Mouse (Mus musculus): ENCODE measurements around the gene Pde11a. TPM values are rescaled to one million over a fixed set of nuclear protein-coding genes. Genes with fewer than 3 reads are reported as not detected.

Pde11a gene
- polyA plus RNA-seq, 1 experiment, result not detected

DNA sequence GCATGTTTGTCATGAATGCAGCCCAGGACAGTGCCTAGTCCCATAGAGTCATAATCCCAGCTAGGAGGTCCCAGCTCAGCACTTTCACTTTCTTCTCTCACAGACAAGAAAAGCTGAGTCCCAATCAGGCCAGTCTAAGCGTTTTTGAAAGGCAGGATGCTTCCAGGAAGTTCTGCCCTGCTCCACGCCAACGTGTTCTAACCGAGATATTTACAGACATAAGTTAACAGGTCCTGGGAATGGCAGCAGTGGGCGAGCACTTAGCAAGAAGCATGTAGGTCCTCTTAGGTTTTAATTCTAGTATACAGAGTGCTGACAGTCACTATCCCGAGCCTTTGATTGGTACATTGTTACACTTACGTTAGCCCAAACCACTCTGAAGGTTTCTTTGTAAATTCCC lies 273.3 kb downstream of the Pde11a start:
- no peak for TF ChIP-seq CTCF (IDR thresholded peaks at IDR 0.05; ENCODE audit: control insufficient read depth, insufficient read depth, low read length)
- no peak for TF ChIP-seq POLR2A (IDR thresholded peaks at IDR 0.05; ENCODE audit: borderline replicate concordance, control insufficient read depth, low read depth, low read length)
- 36% methylated on average over 7 of the region's 7 CpGs for WGBS

DNA sequence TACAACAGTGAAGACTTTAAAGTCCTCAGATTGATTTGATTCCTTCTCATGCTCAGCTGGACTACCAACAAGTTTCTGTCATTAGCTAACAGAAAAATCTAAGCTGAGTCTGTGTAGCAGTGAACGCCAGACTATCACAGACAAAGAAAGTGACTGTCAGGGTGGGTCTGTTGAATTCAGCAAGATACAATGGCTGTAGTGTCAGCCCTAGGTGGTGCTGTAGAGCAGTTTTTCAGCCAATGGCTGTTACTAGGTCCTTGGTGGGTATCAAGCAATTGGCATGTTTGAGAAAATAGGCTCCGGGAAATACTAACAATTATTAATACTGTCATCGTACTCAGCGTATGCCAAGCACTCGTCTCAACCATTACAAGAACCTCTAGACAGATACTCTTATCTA lies 274.5 kb downstream of the Pde11a start:
- 79% methylated on average over 5 of the region's 5 CpGs for WGBS
- no peak overlapping the region for H3K27ac ChIP-seq (ENCODE audit: control insufficient read depth, insufficient read depth, low read depth, low read length, poor library complexity)
- no peak overlapping the region for H3K4me3 ChIP-seq (replicated peaks; ENCODE audit: control insufficient read depth, low read depth, low read length)
- no peak for TF ChIP-seq CTCF (IDR thresholded peaks at IDR 0.05; ENCODE audit: control insufficient read depth, insufficient read depth, low read length)
- no peak for TF ChIP-seq POLR2A (IDR thresholded peaks at IDR 0.05; ENCODE audit: borderline replicate concordance, control insufficient read depth, low read depth, low read length)
- H3K4me1 ChIP-seq (ENCODE audit: control insufficient read depth, insufficient read depth, low read length), result no peaks in the 10 kb centered on the region

More for the DNA sequence above, 273.3 kb downstream of the Pde11a start:
- no peak overlapping the region for H3K27ac ChIP-seq (ENCODE audit: control insufficient read depth, insufficient read depth, low read depth, low read length, poor library complexity)
- H3K4me1 ChIP-seq (ENCODE audit: control insufficient read depth, insufficient read depth, low read length), result no peaks in the 10 kb centered on the region; the same call in 1 of the 2 replicates
- no peak overlapping the region for H3K4me3 ChIP-seq (replicated peaks; ENCODE audit: control insufficient read depth, low read depth, low read length)

DNA sequence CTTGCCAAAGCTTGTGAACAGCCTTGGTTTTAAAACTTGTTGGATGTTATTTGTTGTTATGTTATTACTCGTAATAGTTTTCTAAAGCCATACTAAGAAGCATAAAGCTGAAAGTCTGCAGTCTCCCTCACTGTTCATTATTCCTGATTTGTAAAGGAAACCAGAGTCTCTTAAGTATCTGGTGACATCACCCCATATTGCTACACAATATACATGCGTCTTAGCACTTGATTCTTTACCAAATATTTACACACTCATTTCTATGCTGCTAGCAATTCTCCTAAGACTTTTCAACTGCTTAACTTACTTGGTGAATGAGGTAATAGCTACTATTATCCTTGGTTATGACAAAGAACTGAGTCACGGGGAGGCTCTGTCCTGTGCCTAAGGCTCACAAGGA lies 278.4 kb downstream of the Pde11a start:
- Histone ChIP-seq H3K4me3 (replicated peaks; ENCODE audit: control insufficient read depth, low read depth, low read length) (no peak overlapping the region), H3K27ac (ENCODE audit: control insufficient read depth, insufficient read depth, low read depth, low read length, poor library complexity) (no peak overlapping the region), H3K4me1 (ENCODE audit: control insufficient read depth, insufficient read depth, low read length) (no peaks in the 10 kb centered on the region)
- WGBS, result 82% methylated on average over 3 of the region's 3 CpGs
- TF ChIP-seq POLR2A (IDR thresholded peaks at IDR 0.05; ENCODE audit: borderline replicate concordance, control insufficient read depth, low read depth, low read length), result no peak
- TF ChIP-seq CTCF (IDR thresholded peaks at IDR 0.05; ENCODE audit: control insufficient read depth, insufficient read depth, low read length), result no peak

DNA sequence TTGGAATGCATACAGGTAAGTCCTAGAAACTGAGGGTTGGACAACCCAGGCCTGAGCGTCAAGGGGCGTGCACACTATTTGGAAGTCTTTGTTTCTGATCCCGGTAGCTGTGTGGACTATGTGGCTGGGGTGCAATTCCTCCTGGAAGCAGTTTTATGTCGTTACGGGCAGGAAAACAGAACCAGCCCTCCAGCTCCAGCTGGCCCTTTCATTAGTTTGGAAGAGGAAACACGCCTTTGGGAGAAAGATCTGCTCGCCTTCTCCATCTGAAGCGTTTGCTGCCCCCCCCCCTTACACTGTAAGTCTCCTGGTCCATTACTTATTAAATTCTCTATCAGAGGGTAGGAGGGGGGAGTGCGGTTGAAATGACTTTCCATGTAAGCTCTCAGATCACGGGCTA lies 279.0 kb downstream of the Pde11a start:
- H3K4me3 ChIP-seq (replicated peaks; ENCODE audit: control insufficient read depth, low read depth, low read length), result no peak overlapping the region
- TF ChIP-seq POLR2A (IDR thresholded peaks at IDR 0.05; ENCODE audit: borderline replicate concordance, control insufficient read depth, low read depth, low read length) (no peak), CTCF (IDR thresholded peaks at IDR 0.05; ENCODE audit: control insufficient read depth, insufficient read depth, low read length) (no peak)
- no peak overlapping the region for H3K27ac ChIP-seq (ENCODE audit: control insufficient read depth, insufficient read depth, low read depth, low read length, poor library complexity)
- H3K4me1 ChIP-seq (ENCODE audit: control insufficient read depth, insufficient read depth, low read length), result no peaks in the 10 kb centered on the region
- WGBS, result 87% methylated on average over 10 of the region's 10 CpGs

DNA sequence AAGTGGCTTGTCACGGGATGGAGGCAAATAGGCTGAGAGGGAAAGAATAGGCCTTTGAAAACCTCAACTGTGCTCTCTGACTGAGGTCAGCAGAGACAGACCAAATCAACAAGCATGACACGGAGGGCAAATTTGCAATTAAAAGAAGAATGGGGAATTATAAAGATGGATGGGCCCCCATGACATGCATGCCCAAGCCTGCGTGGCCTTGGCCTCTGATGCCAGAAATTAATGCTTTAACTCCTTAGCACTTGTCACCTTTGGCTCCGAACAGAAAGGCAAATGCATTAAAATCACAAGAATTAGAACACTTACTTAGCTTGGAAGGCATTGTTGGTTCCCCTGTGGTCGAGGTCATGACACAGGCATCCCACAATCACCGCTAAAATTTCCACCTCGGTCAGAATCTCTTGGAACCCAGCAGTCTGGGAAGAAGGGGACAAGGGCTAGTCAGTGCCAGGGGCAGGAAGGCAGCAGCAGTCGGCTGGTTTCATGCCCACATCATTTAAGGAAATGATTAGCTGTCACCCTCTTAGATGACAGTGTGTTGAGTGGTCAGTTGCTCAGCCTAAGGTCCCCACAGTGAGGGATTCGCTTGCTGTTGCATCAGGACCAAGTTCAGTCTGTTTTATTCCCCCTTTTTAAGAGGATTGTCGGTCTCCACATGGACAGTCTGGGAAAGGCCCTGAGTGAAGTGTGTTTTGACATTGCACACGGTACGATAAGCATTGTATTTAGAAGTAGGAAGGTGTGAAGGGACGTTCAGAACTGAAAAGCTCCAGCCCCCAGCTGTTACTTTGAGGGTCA lies 279.7 kb downstream of the Pde11a start:
- WGBS, result 78% methylated on average over 13 of the region's 13 CpGs
- no peaks in the 10 kb centered on the region for H3K4me1 ChIP-seq (ENCODE audit: control insufficient read depth, insufficient read depth, low read length)
- no peak overlapping the region for H3K27ac ChIP-seq (ENCODE audit: control insufficient read depth, insufficient read depth, low read depth, low read length, poor library complexity)
- H3K4me3 ChIP-seq (replicated peaks; ENCODE audit: control insufficient read depth, low read depth, low read length), result no peak overlapping the region
- TF ChIP-seq POLR2A (IDR thresholded peaks at IDR 0.05; ENCODE audit: borderline replicate concordance, control insufficient read depth, low read depth, low read length) (no peak), CTCF (IDR thresholded peaks at IDR 0.05; ENCODE audit: control insufficient read depth, insufficient read depth, low read length) (no peak)

DNA sequence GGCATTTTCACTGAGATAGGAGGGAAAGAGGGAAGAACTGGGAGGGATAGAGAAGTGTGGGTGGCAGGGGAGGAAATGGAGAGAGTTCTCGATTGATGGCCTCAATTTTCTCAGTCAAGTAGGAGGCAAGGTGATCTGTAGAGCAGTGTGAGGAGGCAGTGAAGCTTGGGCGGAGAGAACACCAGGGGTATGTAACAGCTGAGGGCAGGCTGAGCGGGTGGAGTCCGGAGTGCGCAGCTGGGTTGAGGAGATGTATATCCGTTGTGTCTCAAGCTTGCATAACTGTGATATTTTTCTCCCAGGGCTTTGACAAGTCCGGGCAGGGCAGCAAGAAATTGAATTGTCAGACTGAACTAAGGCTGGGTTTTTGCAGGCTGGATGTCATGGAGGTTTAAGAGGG lies 281.0 kb downstream of the Pde11a start:
- Histone ChIP-seq H3K4me3 (replicated peaks; ENCODE audit: control insufficient read depth, low read depth, low read length) (no peak overlapping the region), H3K4me1 (ENCODE audit: control insufficient read depth, insufficient read depth, low read length) (no peaks in the 10 kb centered on the region), H3K27ac (ENCODE audit: control insufficient read depth, insufficient read depth, low read depth, low read length, poor library complexity) (no peak overlapping the region)
- TF ChIP-seq POLR2A (IDR thresholded peaks at IDR 0.05; ENCODE audit: borderline replicate concordance, control insufficient read depth, low read depth, low read length) (no peak), CTCF (IDR thresholded peaks at IDR 0.05; ENCODE audit: control insufficient read depth, insufficient read depth, low read length) (no peak)
- 78% methylated on average over 7 of the region's 7 CpGs for WGBS

DNA sequence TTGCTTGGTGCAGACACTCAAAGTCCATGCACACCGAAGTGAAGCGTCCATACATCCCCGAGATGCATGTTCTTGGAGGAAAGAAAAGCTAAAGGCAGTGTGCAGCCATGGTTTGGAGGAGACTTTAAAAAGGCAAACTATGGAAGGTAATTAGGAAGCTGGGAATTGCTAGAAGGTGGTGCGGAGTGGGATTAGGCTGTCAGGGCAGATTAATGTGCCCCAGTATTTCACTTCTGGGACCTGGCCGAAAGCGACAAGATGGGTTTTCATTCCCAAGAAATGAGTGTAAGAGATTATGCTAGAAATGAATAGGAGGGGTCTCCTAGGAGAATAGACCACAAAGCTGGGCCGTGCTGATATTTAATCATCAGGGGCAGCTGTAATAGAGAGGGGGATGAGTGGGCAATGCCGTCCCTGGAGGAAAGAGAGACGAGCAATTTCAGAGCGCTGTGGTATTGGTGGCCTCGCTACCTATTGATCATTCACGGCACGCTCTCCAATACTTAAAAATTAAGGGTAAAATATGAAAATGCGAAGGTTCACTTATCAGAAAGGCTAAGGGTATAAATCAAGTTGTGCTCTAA lies 284.7 kb downstream of the Pde11a start:
- H3K27ac ChIP-seq (ENCODE audit: control insufficient read depth, insufficient read depth, low read depth, low read length, poor library complexity), result no peak overlapping the region
- no peak for TF ChIP-seq CTCF (IDR thresholded peaks at IDR 0.05; ENCODE audit: control insufficient read depth, insufficient read depth, low read length)
- TF ChIP-seq POLR2A (IDR thresholded peaks at IDR 0.05; ENCODE audit: borderline replicate concordance, control insufficient read depth, low read depth, low read length), result no peak
- 86% methylated on average over 14 of the region's 14 CpGs for WGBS
- no peak overlapping the region for H3K4me3 ChIP-seq (replicated peaks; ENCODE audit: control insufficient read depth, low read depth, low read length)
- H3K4me1 ChIP-seq (ENCODE audit: control insufficient read depth, insufficient read depth, low read length), result no peaks in the 10 kb centered on the region

DNA sequence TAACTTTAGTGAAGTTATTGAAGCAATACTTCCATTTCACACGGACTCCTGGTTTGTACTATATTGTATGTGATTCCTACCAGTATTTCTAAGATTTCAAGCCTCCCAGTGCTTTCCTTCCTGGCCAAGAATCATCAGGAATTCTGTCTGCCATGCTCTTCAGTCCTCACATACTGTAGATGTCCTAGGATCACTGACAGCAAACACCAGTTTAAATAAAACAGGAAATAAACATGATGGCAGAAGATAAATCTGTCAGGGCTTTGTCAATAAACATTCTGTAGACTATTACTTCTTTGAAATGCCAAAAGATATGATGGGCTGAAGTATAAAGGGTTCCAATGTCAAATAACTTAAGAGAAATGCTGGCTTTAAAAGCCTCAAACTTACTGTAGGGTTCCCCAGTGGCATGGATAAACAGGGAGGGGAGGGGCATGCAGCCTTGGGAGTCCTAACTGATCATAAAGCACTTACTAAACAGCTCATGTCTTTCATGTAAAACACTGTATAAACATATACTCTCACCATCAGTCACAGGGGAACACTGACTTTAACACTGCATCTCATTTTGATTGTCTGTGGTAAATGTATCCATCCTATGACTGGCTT lies 285.6 kb downstream of the Pde11a start:
- Histone ChIP-seq H3K4me3 (replicated peaks; ENCODE audit: control insufficient read depth, low read depth, low read length) (no peak overlapping the region), H3K27ac (ENCODE audit: control insufficient read depth, insufficient read depth, low read depth, low read length, poor library complexity) (no peak overlapping the region), H3K4me1 (ENCODE audit: control insufficient read depth, insufficient read depth, low read length) (no peaks in the 10 kb centered on the region)
- WGBS, result 55% methylated on average over 1 of the region's 1 CpGs
- TF ChIP-seq POLR2A (IDR thresholded peaks at IDR 0.05; ENCODE audit: borderline replicate concordance, control insufficient read depth, low read depth, low read length) (no peak), CTCF (IDR thresholded peaks at IDR 0.05; ENCODE audit: control insufficient read depth, insufficient read depth, low read length) (no peak)

Data from bone marrow, adult 2 months (tissue).